Comparison of ENCODE assay signal across 26 mouse cellular contexts in genomic region chr14:100206207-100206606, GRCm38 (mm10).
"Had no signal": no experiment of that assay in that cellular context is flagged by ENCODE, and none has a peak within 500 bp of the region (broad histone marks: within the 10 kb centered on the region; RNA-seq: fewer than 3 reads in every experiment).

No protein-coding gene starts in this region.

- H3K9me3 ChIP-seq: embryonic facial prominence, embryonic 10.5 days; embryonic facial prominence, embryonic 12.5 days; embryonic facial prominence, embryonic 13.5 days; embryonic facial prominence, embryonic 15.5 days; forebrain, embryonic 10.5 days; forebrain, embryonic 12.5 days; forebrain, embryonic 13.5 days had no signal

- H3K4me3 ChIP-seq: embryonic facial prominence, embryonic 10.5 days; embryonic facial prominence, embryonic 12.5 days; embryonic facial prominence, embryonic 13.5 days; embryonic facial prominence, embryonic 15.5 days; erythroblast, embryonic 14.5 days; forebrain, embryonic 10.5 days; forebrain, embryonic 12.5 days; forebrain, embryonic 13.5 days; gastrocnemius, adult 2 months; heart, adult 2 months had no signal

- H3K36me3 ChIP-seq: embryonic facial prominence, embryonic 15.5 days; forebrain, embryonic 10.5 days had no signal

- H3K27me3 ChIP-seq: embryonic facial prominence, embryonic 12.5 days; embryonic facial prominence, embryonic 13.5 days; embryonic facial prominence, embryonic 15.5 days; forebrain, embryonic 12.5 days; forebrain, embryonic 13.5 days had no signal

- ATAC-seq: forebrain, postnatal 0 days had no signal

- DNase-seq: cerebellum, adult 2 months; cerebellum, adult 8-10 months; cerebellum, adult 9-10 months; cerebellum, adult 9-11 months; cerebellum, postnatal 10 days; cerebellum, postnatal 14 days; cerebellum, postnatal 25 days; cerebellum, postnatal 36 days; embryo, embryonic 11 days; forebrain, postnatal 0 days; gastrocnemius, adult 2 months; gastrocnemius, postnatal 10 days; gastrocnemius, postnatal 14 days; gastrocnemius, postnatal 25 days; gastrocnemius, postnatal 36 days; heart, adult 11 months; heart, adult 18-20 months; heart, adult 2 months had no signal

- H3K27ac ChIP-seq: embryonic facial prominence, embryonic 10.5 days; embryonic facial prominence, embryonic 12.5 days; embryonic facial prominence, embryonic 13.5 days; embryonic facial prominence, embryonic 15.5 days; forebrain, embryonic 10.5 days; forebrain, embryonic 12.5 days; forebrain, embryonic 13.5 days; gastrocnemius, adult 2 months; heart, adult 2 months had no signal

- H3K4me2 ChIP-seq: embryonic facial prominence, embryonic 12.5 days; embryonic facial prominence, embryonic 13.5 days; embryonic facial prominence, embryonic 15.5 days; forebrain, embryonic 12.5 days; forebrain, embryonic 13.5 days had no signal

- H3K9ac ChIP-seq: embryonic facial prominence, embryonic 12.5 days; embryonic facial prominence, embryonic 13.5 days; embryonic facial prominence, embryonic 15.5 days; forebrain, embryonic 12.5 days; forebrain, embryonic 13.5 days; forebrain, postnatal 0 days had no signal
